Mouse (Mus musculus): ENCODE measurements around the gene Ptpn14.
A peak's percentile ranks its signal among the peaks of the same experiment; 100 is the strongest.

Gene Ptpn14

GRCm38 (mm10) chr1:189715915-189716797 is 11.9 kb upstream of the Ptpn14 start:
- no peak for ATAC-seq (ENCODE audit: insufficient number of reproducible peaks, low FRiP score, low TSS enrichment)

- no peak for ATAC-seq (ENCODE audit: insufficient number of reproducible peaks, low FRiP score, low TSS enrichment)
Observed at GRCm38 (mm10) chr1:189717546-189717945, 10.5 kb upstream of the Ptpn14 start.

GRCm38 (mm10) chr1:189718600-189718999 is 9.5 kb upstream of the Ptpn14 start:
- ATAC-seq (ENCODE audit: insufficient number of reproducible peaks, low FRiP score, low TSS enrichment): no peak

GRCm38 (mm10) chr1:189726121-189726520 is 1.9 kb upstream of the Ptpn14 start:
- ATAC-seq (ENCODE audit: insufficient number of reproducible peaks, low FRiP score, low TSS enrichment): no peak

- ATAC-seq (ENCODE audit: insufficient number of reproducible peaks, low FRiP score, low TSS enrichment): no peak
Observed at GRCm38 (mm10) chr1:189727346-189727883, 653 bp upstream of the Ptpn14 start.

- ATAC-seq (ENCODE audit: insufficient number of reproducible peaks, low FRiP score, low TSS enrichment): no peak
Observed at GRCm38 (mm10) chr1:189728784-189729115, 682 bp downstream of the Ptpn14 start.

GRCm38 (mm10) chr1:189729141-189729815 is 1.2 kb downstream of the Ptpn14 start:
- no peak for ATAC-seq (ENCODE audit: insufficient number of reproducible peaks, low FRiP score, low TSS enrichment)

GRCm38 (mm10) chr1:189731697-189732096 is 3.6 kb downstream of the Ptpn14 start:
- no peak for ATAC-seq (ENCODE audit: insufficient number of reproducible peaks, low FRiP score, low TSS enrichment)

GRCm38 (mm10) chr1:189732156-189732555 is 4.1 kb downstream of the Ptpn14 start:
- no peak for ATAC-seq (ENCODE audit: insufficient number of reproducible peaks, low FRiP score, low TSS enrichment)

GRCm38 (mm10) chr1:189740075-189740474 is 12.0 kb downstream of the Ptpn14 start:
- ATAC-seq (ENCODE audit: insufficient number of reproducible peaks, low FRiP score, low TSS enrichment): no peak

GRCm38 (mm10) chr1:189742041-189742440 is 14.0 kb downstream of the Ptpn14 start:
- ATAC-seq (ENCODE audit: insufficient number of reproducible peaks, low FRiP score, low TSS enrichment): no peak

- no peak for ATAC-seq (ENCODE audit: insufficient number of reproducible peaks, low FRiP score, low TSS enrichment)
Observed at GRCm38 (mm10) chr1:189743136-189743535, 15.1 kb downstream of the Ptpn14 start.

- no peak for ATAC-seq (ENCODE audit: insufficient number of reproducible peaks, low FRiP score, low TSS enrichment)
Observed at GRCm38 (mm10) chr1:189744914-189745710, 17.0 kb downstream of the Ptpn14 start.

GRCm38 (mm10) chr1:189746520-189746919 is 18.5 kb downstream of the Ptpn14 start:
- no peak for ATAC-seq (ENCODE audit: insufficient number of reproducible peaks, low FRiP score, low TSS enrichment)

GRCm38 (mm10) chr1:189749789-189750188 is 21.7 kb downstream of the Ptpn14 start:
- ATAC-seq (ENCODE audit: insufficient number of reproducible peaks, low FRiP score, low TSS enrichment): no peak

GRCm38 (mm10) chr1:189750233-189750632 is 22.2 kb downstream of the Ptpn14 start:
- no peak for ATAC-seq (ENCODE audit: insufficient number of reproducible peaks, low FRiP score, low TSS enrichment)

GRCm38 (mm10) chr1:189752245-189752644 is 24.2 kb downstream of the Ptpn14 start:
- no peak for ATAC-seq (ENCODE audit: insufficient number of reproducible peaks, low FRiP score, low TSS enrichment)

GRCm38 (mm10) chr1:189755072-189755471 is 27.0 kb downstream of the Ptpn14 start:
- no peak for ATAC-seq (ENCODE audit: insufficient number of reproducible peaks, low FRiP score, low TSS enrichment)

- ATAC-seq (ENCODE audit: insufficient number of reproducible peaks, low FRiP score, low TSS enrichment): 0 out of 2 replicates have a peak, but pooled peaks have one; percentile 42
Observed at GRCm38 (mm10) chr1:189756306-189757053, 28.4 kb downstream of the Ptpn14 start.

- no peak for ATAC-seq (ENCODE audit: insufficient number of reproducible peaks, low FRiP score, low TSS enrichment)
Observed at GRCm38 (mm10) chr1:189757054-189757408, 29.0 kb downstream of the Ptpn14 start.

Measured in cerebellum, adult (tissue).